Comparison of ENCODE assay signal across 47 mouse cellular contexts in genomic region chr9:7669674-7670073, GRCm38 (mm10). TPM values are rescaled to one million over a fixed set of nuclear protein-coding genes. Genes with fewer than 3 reads are reported as not detected.
"Had no signal": no experiment of that assay in that cellular context is flagged by ENCODE, and none has a peak within 500 bp of the region (broad histone marks: within the 10 kb centered on the region; RNA-seq: fewer than 3 reads in every experiment).

No protein-coding gene starts in this region.

- DNase-seq: left cerebral cortex, postnatal 4 days; liver; liver, embryonic 13.5 days; liver, postnatal 0 days; lung, adult 18-20 months; lung, adult 2 months; lung, embryonic 14.5 days; lung, postnatal 10 days; lung, postnatal 14 days; lung, postnatal 36 days; lung, postnatal 4 days; midbrain, embryonic 14.5 days had no signal

- H3K4me2 ChIP-seq: limb, embryonic 12.5 days; limb, embryonic 13.5 days; limb, embryonic 15.5 days; liver, embryonic 11.5 days; liver, embryonic 12.5 days; liver, embryonic 13.5 days; liver, embryonic 15.5 days; lung, embryonic 14.5 days; lung, embryonic 15.5 days; midbrain, embryonic 11.5 days; midbrain, embryonic 12.5 days; midbrain, embryonic 13.5 days; midbrain, embryonic 15.5 days; neural tube, embryonic 12.5 days; neural tube, embryonic 13.5 days had no signal

- ATAC-seq: liver, embryonic 12.5 days; liver, postnatal 0 days; midbrain, embryonic 13.5 days; midbrain, embryonic 15.5 days; midbrain, embryonic 16.5 days had no signal

- H3K9ac ChIP-seq: limb, embryonic 12.5 days; limb, embryonic 13.5 days; limb, embryonic 15.5 days; liver, embryonic 12.5 days; liver, embryonic 13.5 days; liver, embryonic 14.5 days; liver, embryonic 15.5 days; liver, postnatal 0 days; lung, embryonic 14.5 days; lung, embryonic 15.5 days; midbrain, embryonic 12.5 days; midbrain, embryonic 13.5 days; midbrain, embryonic 15.5 days; neural tube, embryonic 12.5 days; neural tube, embryonic 13.5 days had no signal

- H3K4me1 ChIP-seq: limb, embryonic 10.5 days; limb, embryonic 12.5 days; limb, embryonic 13.5 days; limb, embryonic 15.5 days; liver, embryonic 12.5 days; liver, embryonic 13.5 days; liver, embryonic 15.5 days; lung, embryonic 15.5 days; midbrain, embryonic 10.5 days; midbrain, embryonic 12.5 days; midbrain, embryonic 13.5 days; midbrain, embryonic 15.5 days; neural tube, embryonic 12.5 days; neural tube, embryonic 13.5 days had no signal

- H3K27me3 ChIP-seq: limb, embryonic 12.5 days; limb, embryonic 13.5 days; limb, embryonic 15.5 days; liver, embryonic 12.5 days; liver, embryonic 13.5 days; liver, embryonic 15.5 days; lung, embryonic 15.5 days; megakaryocyte, embryonic 14.5 days; midbrain, embryonic 12.5 days; midbrain, embryonic 13.5 days; midbrain, embryonic 15.5 days; neural tube, embryonic 12.5 days; neural tube, embryonic 13.5 days had no signal

- H3K4me3 ChIP-seq: limb, embryonic 10.5 days; limb, embryonic 12.5 days; limb, embryonic 13.5 days; limb, embryonic 15.5 days; liver, embryonic 12.5 days; liver, embryonic 13.5 days; liver, embryonic 15.5 days; lung, embryonic 15.5 days; megakaryocyte, embryonic 14.5 days; midbrain, embryonic 10.5 days; midbrain, embryonic 12.5 days; midbrain, embryonic 13.5 days; midbrain, embryonic 15.5 days; myocyte; neural tube, embryonic 12.5 days; neural tube, embryonic 13.5 days had no signal

- H3K27ac ChIP-seq: limb, embryonic 10.5 days; limb, embryonic 12.5 days; limb, embryonic 13.5 days; limb, embryonic 15.5 days; liver, embryonic 12.5 days; liver, embryonic 13.5 days; liver, embryonic 14.5 days; liver, embryonic 15.5 days; lung, embryonic 15.5 days; macrophage; midbrain, embryonic 10.5 days; midbrain, embryonic 12.5 days; midbrain, embryonic 13.5 days; midbrain, embryonic 15.5 days; neural tube, embryonic 12.5 days; neural tube, embryonic 13.5 days had no signal

- H3K9me3 ChIP-seq: limb, embryonic 10.5 days; limb, embryonic 12.5 days; limb, embryonic 13.5 days; limb, embryonic 15.5 days; liver, embryonic 12.5 days; liver, embryonic 13.5 days; liver, embryonic 15.5 days; lung, embryonic 15.5 days; midbrain, embryonic 10.5 days; midbrain, embryonic 12.5 days; midbrain, embryonic 13.5 days; midbrain, embryonic 15.5 days; neural tube, embryonic 12.5 days; neural tube, embryonic 13.5 days had no signal

- H3K36me3 ChIP-seq: limb, embryonic 10.5 days; limb, embryonic 12.5 days; limb, embryonic 13.5 days; limb, embryonic 15.5 days; liver, embryonic 12.5 days; liver, embryonic 13.5 days; liver, embryonic 15.5 days; lung, embryonic 15.5 days; midbrain, embryonic 10.5 days; midbrain, embryonic 12.5 days; midbrain, embryonic 13.5 days; midbrain, embryonic 15.5 days; neural tube, embryonic 12.5 days; neural tube, embryonic 13.5 days had no signal

RNA-seq across cellular contexts. Expression of gene Mmp7, which starts 22.2 kb away (rescaled TPM):
- total RNA-seq: left cerebral cortex, postnatal 10 days; left cerebral cortex, postnatal 14 days; left cerebral cortex, postnatal 25 days; left cerebral cortex, postnatal 36 days; left cerebral cortex, postnatal 4 days; megakaryocyte progenitor cell, adult 5-6 weeks; megakaryocyte, adult 5-6 weeks; megakaryocyte-erythroid progenitor cell, adult 5-6 weeks; midbrain, postnatal 0 days; monocyte, adult 5-6 weeks had no signal
- polyA plus RNA-seq: limb, embryonic 10.5 days; limb, embryonic 11.5 days; limb, embryonic 12.5 days; limb, embryonic 13.5 days; limb, embryonic 14.5 days; liver, adult 2 months; liver, embryonic 11.5 days; liver, embryonic 12.5 days; liver, embryonic 13.5 days; liver, embryonic 14.5 days; liver, embryonic 15.5 days; liver, embryonic 16.5 days; liver, postnatal 0 days; lung, adult 2 months; lung, embryonic 15.5 days; lung, embryonic 16.5 days; macrophage; midbrain, embryonic 10.5 days; midbrain, embryonic 11.5 days; midbrain, embryonic 12.5 days; midbrain, embryonic 13.5 days; midbrain, embryonic 14.5 days; midbrain, embryonic 15.5 days; midbrain, embryonic 16.5 days; midbrain, postnatal 0 days; myocyte; neural tube, embryonic 11.5 days; neural tube, embryonic 12.5 days; neural tube, embryonic 13.5 days had no signal

RNA-seq across cellular contexts. Expression of gene Mmp20, which starts 41.6 kb away (rescaled TPM):
- total RNA-seq: left cerebral cortex, postnatal 10 days; left cerebral cortex, postnatal 14 days; left cerebral cortex, postnatal 25 days; left cerebral cortex, postnatal 36 days; left cerebral cortex, postnatal 4 days; megakaryocyte progenitor cell, adult 5-6 weeks; megakaryocyte, adult 5-6 weeks; megakaryocyte-erythroid progenitor cell, adult 5-6 weeks; midbrain, postnatal 0 days; monocyte, adult 5-6 weeks had no signal
- polyA plus RNA-seq: limb, embryonic 10.5 days; limb, embryonic 11.5 days; limb, embryonic 12.5 days; limb, embryonic 13.5 days; limb, embryonic 15.5 days; liver, adult 2 months; liver, embryonic 11.5 days; liver, embryonic 12.5 days; liver, embryonic 13.5 days; liver, embryonic 14.5 days; liver, embryonic 15.5 days; liver, embryonic 16.5 days; liver, postnatal 0 days; lung, adult 2 months; lung, embryonic 14.5 days; lung, embryonic 15.5 days; lung, embryonic 16.5 days; macrophage; midbrain, embryonic 10.5 days; midbrain, embryonic 11.5 days; midbrain, embryonic 12.5 days; midbrain, embryonic 13.5 days; midbrain, embryonic 14.5 days; midbrain, embryonic 15.5 days; midbrain, embryonic 16.5 days; midbrain, postnatal 0 days; myocyte; neural tube, embryonic 11.5 days; neural tube, embryonic 12.5 days; neural tube, embryonic 13.5 days had no signal
